Mouse (Mus musculus): Measurements from ENCODE around the gene Pth2. TPM values are rescaled to one million over a fixed set of nuclear protein-coding genes. Genes with fewer than 3 reads are reported as not detected.

Pth2 gene
- polyA plus RNA-seq (2014; fragmentation: Nextera tagmentation; extraction: Ambion mirVana): 0.83 TPM in 1 of 2 replicates, not detected in the other

GRCm38 (mm10) chr7:45180896-45181477, at the start of gene Pth2:
Gene Pth2 (plus strand): TSS chr7:45180995.
- Histone ChIP-seq H3K9me3 (ENCODE audit: control insufficient read depth, low read length) (no peaks in the 10 kb centered on the region), H3K27me3 (ENCODE audit: control insufficient read depth, insufficient read depth, low read length) (peaks cover 91% of the 10 kb centered on the region), H3K36me3 (replicated peaks; ENCODE audit: control insufficient read depth, insufficient read depth) (no peaks in the 10 kb centered on the region), H3K4me1 (replicated peaks; ENCODE audit: control insufficient read depth, insufficient read depth, low read length) (peaks cover 9% of the 10 kb centered on the region), H3K4me2 (replicated peaks) (peak within 1 kb of the TSS; percentile 56), H3K27ac (no peak within 1 kb of the TSS), H3K4me3 (replicated peaks; ENCODE audit: low read length) (peak within 1 kb of the TSS; percentile 26), H3K9ac (no peak within 1 kb of the TSS)
- DNase-seq (ENCODE audit: low spot score): no peak
- 21% methylated on average over 20 of the region's 20 CpGs for WGBS
- no peak for ATAC-seq (ENCODE audit: low FRiP score)

- Histone ChIP-seq H3K27ac (no peak overlapping the region), H3K9me3 (ENCODE audit: control insufficient read depth, low read length) (no peaks in the 10 kb centered on the region), H3K9ac (0 out of 2 replicates have a peak overlapping the region, but pooled peaks have one; percentile 8), H3K4me1 (replicated peaks; ENCODE audit: control insufficient read depth, insufficient read depth, low read length) (peaks cover 20% of the 10 kb centered on the region), H3K4me2 (replicated peaks) (no peak overlapping the region), H3K4me3 (replicated peaks; ENCODE audit: low read length) (no peak overlapping the region), H3K36me3 (replicated peaks; ENCODE audit: control insufficient read depth, insufficient read depth) (peaks cover 7% of the 10 kb centered on the region), H3K27me3 (ENCODE audit: control insufficient read depth, insufficient read depth, low read length) (0 out of 2 replicates have a peak, but pooled peaks cover 5% of the 10 kb centered on the region)
- no peak for DNase-seq (ENCODE audit: low spot score)
- no peak for ATAC-seq (ENCODE audit: low FRiP score)
- WGBS: 81% methylated on average over 11 of the region's 11 CpGs
Measured at GRCm38 (mm10) chr7:45131850-45132249, 48.9 kb upstream of the Pth2 start.

GRCm38 (mm10) chr7:45133446-45134159, 47.2 kb upstream of the Pth2 start:
- Histone ChIP-seq H3K27ac (no peak overlapping the region), H3K4me1 (replicated peaks; ENCODE audit: control insufficient read depth, insufficient read depth, low read length) (peaks cover 11% of the 10 kb centered on the region; the same call in 1 of the 2 replicates), H3K4me3 (replicated peaks; ENCODE audit: low read length) (no peak overlapping the region), H3K27me3 (ENCODE audit: control insufficient read depth, insufficient read depth, low read length) (0 out of 2 replicates have a peak, but pooled peaks cover 5% of the 10 kb centered on the region), H3K9ac (no peak overlapping the region), H3K36me3 (replicated peaks; ENCODE audit: control insufficient read depth, insufficient read depth) (no peaks in the 10 kb centered on the region), H3K4me2 (replicated peaks) (no peak overlapping the region), H3K9me3 (ENCODE audit: control insufficient read depth, low read length) (no peaks in the 10 kb centered on the region)
- 82% methylated on average over 8 of the region's 8 CpGs for WGBS
- DNase-seq (ENCODE audit: low spot score): no peak
- ATAC-seq (ENCODE audit: low FRiP score): no peak

- Histone ChIP-seq H3K9me3 (ENCODE audit: control insufficient read depth, low read length) (no peaks in the 10 kb centered on the region), H3K4me2 (replicated peaks) (no peak overlapping the region), H3K9ac (no peak overlapping the region), H3K4me3 (replicated peaks; ENCODE audit: low read length) (no peak overlapping the region), H3K4me1 (replicated peaks; ENCODE audit: control insufficient read depth, insufficient read depth, low read length) (0 out of 2 replicates have a peak, but pooled peaks cover 6% of the 10 kb centered on the region), H3K36me3 (replicated peaks; ENCODE audit: control insufficient read depth, insufficient read depth) (no peaks in the 10 kb centered on the region), H3K27me3 (ENCODE audit: control insufficient read depth, insufficient read depth, low read length) (0 out of 2 replicates have a peak, but pooled peaks cover 5% of the 10 kb centered on the region), H3K27ac (no peak overlapping the region)
- ATAC-seq (ENCODE audit: low FRiP score) (0 out of 2 replicates have a peak, but pooled peaks have one; percentile 14), DNase-seq (ENCODE audit: low spot score) (no peak)
- 6% methylated on average over 12 of the region's 12 CpGs for WGBS
Measured at GRCm38 (mm10) chr7:45134544-45135026, 46.2 kb upstream of the Pth2 start.

- Histone ChIP-seq H3K27ac (no peak overlapping the region), H3K27me3 (ENCODE audit: control insufficient read depth, insufficient read depth, low read length) (0 out of 2 replicates have a peak, but pooled peaks cover 5% of the 10 kb centered on the region), H3K9ac (no peak overlapping the region), H3K9me3 (ENCODE audit: control insufficient read depth, low read length) (no peaks in the 10 kb centered on the region), H3K36me3 (replicated peaks; ENCODE audit: control insufficient read depth, insufficient read depth) (no peaks in the 10 kb centered on the region), H3K4me2 (replicated peaks) (peak overlapping the region; percentile 62; the same call in 1 of the 2 replicates), H3K4me1 (replicated peaks; ENCODE audit: control insufficient read depth, insufficient read depth, low read length) (0 out of 2 replicates have a peak, but pooled peaks cover 6% of the 10 kb centered on the region), H3K4me3 (replicated peaks; ENCODE audit: low read length) (no peak overlapping the region)
- ATAC-seq (ENCODE audit: low FRiP score): no peak
- no peak for DNase-seq (ENCODE audit: low spot score)
- WGBS: 86% methylated on average over 3 of the region's 3 CpGs
Measured at GRCm38 (mm10) chr7:45135370-45135769, 45.4 kb upstream of the Pth2 start.

GRCm38 (mm10) chr7:45135993-45136567, 44.7 kb upstream of the Pth2 start, which contains the start of the genes Gm45713 and Flt3l:
Gene Gm45713 (minus strand): TSS chr7:45136231.
Gene Flt3l (minus strand): TSS chr7:45136432.
- Histone ChIP-seq H3K4me2 (replicated peaks) (peak within 1 kb of the TSS; percentile 62), H3K27ac (no peak within 1 kb of the TSS), H3K4me1 (replicated peaks; ENCODE audit: control insufficient read depth, insufficient read depth, low read length) (0 out of 2 replicates have a peak, but pooled peaks cover 6% of the 10 kb centered on the region), H3K36me3 (replicated peaks; ENCODE audit: control insufficient read depth, insufficient read depth) (no peaks in the 10 kb centered on the region), H3K9ac (peak within 1 kb of the TSS; percentile 57), H3K4me3 (replicated peaks; ENCODE audit: low read length) (peak within 1 kb of the TSS; percentile 38), H3K27me3 (ENCODE audit: control insufficient read depth, insufficient read depth, low read length) (0 out of 2 replicates have a peak, but pooled peaks cover 5% of the 10 kb centered on the region), H3K9me3 (ENCODE audit: control insufficient read depth, low read length) (no peaks in the 10 kb centered on the region)
- 5% methylated on average over 29 of the region's 29 CpGs for WGBS
- DNase-seq (ENCODE audit: low spot score) (peak; percentile 82), ATAC-seq (ENCODE audit: low FRiP score) (peak; percentile 78; the same call in 1 of the 2 replicates)

- Histone ChIP-seq H3K36me3 (replicated peaks; ENCODE audit: control insufficient read depth, insufficient read depth) (peaks cover 3% of the 10 kb centered on the region; the same call in 1 of the 2 replicates), H3K27me3 (ENCODE audit: control insufficient read depth, insufficient read depth, low read length) (0 out of 2 replicates have a peak, but pooled peaks cover 5% of the 10 kb centered on the region), H3K27ac (no peak overlapping the region), H3K9me3 (ENCODE audit: control insufficient read depth, low read length) (no peaks in the 10 kb centered on the region), H3K4me2 (replicated peaks) (no peak overlapping the region), H3K4me1 (replicated peaks; ENCODE audit: control insufficient read depth, insufficient read depth, low read length) (0 out of 2 replicates have a peak, but pooled peaks cover 6% of the 10 kb centered on the region), H3K4me3 (replicated peaks; ENCODE audit: low read length) (no peak overlapping the region), H3K9ac (no peak overlapping the region)
- no peak for DNase-seq (ENCODE audit: low spot score)
- 86% methylated on average over 12 of the region's 12 CpGs for WGBS
- ATAC-seq (ENCODE audit: low FRiP score): no peak
Measured at GRCm38 (mm10) chr7:45137171-45138006, 43.4 kb upstream of the Pth2 start.

GRCm38 (mm10) chr7:45138403-45138802, 42.4 kb upstream of the Pth2 start:
- ATAC-seq (ENCODE audit: low FRiP score) (no peak), DNase-seq (ENCODE audit: low spot score) (no peak)
- Histone ChIP-seq H3K9me3 (ENCODE audit: control insufficient read depth, low read length) (no peaks in the 10 kb centered on the region), H3K27ac (no peak overlapping the region), H3K27me3 (ENCODE audit: control insufficient read depth, insufficient read depth, low read length) (0 out of 2 replicates have a peak, but pooled peaks cover 5% of the 10 kb centered on the region), H3K4me1 (replicated peaks; ENCODE audit: control insufficient read depth, insufficient read depth, low read length) (0 out of 2 replicates have a peak, but pooled peaks cover 6% of the 10 kb centered on the region), H3K4me2 (replicated peaks) (no peak overlapping the region), H3K4me3 (replicated peaks; ENCODE audit: low read length) (no peak overlapping the region), H3K9ac (no peak overlapping the region), H3K36me3 (replicated peaks; ENCODE audit: control insufficient read depth, insufficient read depth) (peaks cover 6% of the 10 kb centered on the region; the same call in 1 of the 2 replicates)
- 75% methylated on average over 1 of the region's 1 CpGs for WGBS

All from hindbrain, embryonic 14.5 days (tissue).